Mouse (Mus musculus) stomach, postnatal 0 days (tissue): ENCODE data around the gene Pnrc1.

Experiments
- CTCF ChIP-seq: IDR thresholded peaks from 2 replicates; pipeline ENCODE4 v1.5.1; 2016; ENCODE audit warnings: antibody characterized with exemption, low read depth, mild to moderate bottlenecking, moderate library complexity
- EP300 ChIP-seq: optimal IDR thresholded peaks from 2 replicates; pipeline ENCODE3; 2016; ENCODE audit warnings: antibody characterized with exemption

- TF ChIP-seq CTCF (no peak), EP300 (no peak)
These were observed 46.0 kb downstream of the Pnrc1 start for GRCm38 (mm10) chr4:33243921-33244320.
